Mouse (Mus musculus) v-Abl transformed pro-B cells (cell line): ENCODE results near the gene Mxd3.

ENCODE experiments used
- in situ Hi-C, 2 experiments: fragments of 400-800 bp; cut with MboI; formaldehyde crosslinking; loops; one replicate each; pipeline ENCODE4 v1.15.1; 2025; ENCODE audit not compliant: unreplicated experiment in 2 of 2

The Mxd3 gene

DNA sequence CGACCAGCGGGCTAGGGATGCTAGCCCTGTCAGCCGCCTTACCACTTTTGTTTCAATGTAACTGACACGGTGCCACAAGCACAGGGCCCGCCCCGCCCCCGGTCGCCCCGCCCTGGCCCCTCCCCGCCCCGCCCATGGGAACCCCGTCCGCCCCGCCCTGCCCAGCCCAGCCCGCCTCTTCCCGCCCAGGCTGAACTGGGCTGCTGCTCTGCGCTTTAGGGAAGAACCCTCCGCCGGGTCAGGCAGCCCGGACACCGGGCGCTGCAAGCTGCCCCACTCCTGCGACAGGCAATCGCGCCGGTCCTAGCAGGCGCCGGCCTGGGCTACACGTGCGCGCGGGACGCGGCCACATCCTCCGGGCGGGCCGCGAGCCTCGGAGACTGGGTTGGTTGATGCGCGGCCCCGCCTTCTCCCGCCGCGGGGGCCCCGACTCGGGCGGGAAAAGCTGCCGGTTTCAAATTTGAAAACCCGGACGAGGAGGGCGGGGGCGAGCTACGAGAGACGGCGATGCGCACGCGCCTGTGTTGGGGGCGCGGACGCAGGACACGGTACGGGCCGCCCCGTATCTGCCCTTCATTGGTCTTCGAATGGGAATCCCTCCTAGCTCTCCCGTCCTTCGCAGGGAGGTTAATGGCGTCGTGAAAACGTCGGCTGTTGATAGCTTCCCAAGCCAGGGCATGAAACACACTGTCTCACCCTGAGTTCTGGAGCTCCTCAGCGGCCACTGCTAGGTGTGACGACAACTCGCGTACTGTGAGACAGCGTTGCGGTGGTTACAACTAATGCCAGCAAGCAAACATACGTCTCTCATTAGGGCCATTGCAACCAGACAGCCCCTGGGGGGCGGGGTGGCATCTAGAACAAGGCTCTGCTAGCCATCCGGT is at the start of gene Mxd3:
TSS of gene Mxd3 (minus strand) at position 141 of the 884 bp plus-strand sequence.
- in situ Hi-C loops, result loop anchor here (5.0 to 10.0 kb wide), 4 partner anchors 37 to 185 kb away; partner anchors contain the start of genes Pdlim7 (in 1 of the 2), Rgs14 (in 1 of the 2) and Slc34a1 (in 1 of the 2)

DNA sequence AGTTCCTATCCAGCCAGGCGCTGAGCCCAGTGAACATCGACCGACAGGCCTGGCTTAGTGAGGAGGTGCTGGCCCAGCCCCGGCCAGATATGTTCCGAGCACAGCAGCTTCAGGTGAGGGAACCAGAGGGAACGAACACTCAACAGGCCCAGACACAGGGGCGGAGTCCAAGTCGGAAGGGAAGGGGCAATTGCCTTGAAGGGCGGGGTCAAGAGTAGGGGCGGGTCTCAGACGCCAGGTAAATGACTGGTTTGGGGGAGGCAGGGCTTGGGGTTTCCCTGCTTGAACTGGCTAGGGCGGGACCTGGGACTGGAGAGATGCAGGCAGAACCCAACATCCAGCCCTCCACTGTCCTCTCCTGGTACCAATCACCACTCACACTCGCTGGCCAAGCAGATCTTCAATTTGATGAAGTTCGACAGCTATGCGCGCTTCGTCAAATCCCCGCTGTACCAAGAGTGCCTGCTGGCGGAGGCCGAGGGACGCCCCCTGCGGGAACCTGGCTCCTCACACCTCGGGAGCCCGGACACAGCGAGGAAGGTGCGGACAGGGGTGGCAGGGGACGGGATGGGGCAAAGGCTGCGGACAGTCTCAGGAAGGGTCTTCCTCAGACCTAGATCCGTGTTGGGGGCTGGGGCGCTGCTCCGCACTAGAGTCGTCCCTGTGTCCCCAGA is 49.4 kb upstream of the Mxd3 start:
- in situ Hi-C loops, result no loop called here

DNA sequence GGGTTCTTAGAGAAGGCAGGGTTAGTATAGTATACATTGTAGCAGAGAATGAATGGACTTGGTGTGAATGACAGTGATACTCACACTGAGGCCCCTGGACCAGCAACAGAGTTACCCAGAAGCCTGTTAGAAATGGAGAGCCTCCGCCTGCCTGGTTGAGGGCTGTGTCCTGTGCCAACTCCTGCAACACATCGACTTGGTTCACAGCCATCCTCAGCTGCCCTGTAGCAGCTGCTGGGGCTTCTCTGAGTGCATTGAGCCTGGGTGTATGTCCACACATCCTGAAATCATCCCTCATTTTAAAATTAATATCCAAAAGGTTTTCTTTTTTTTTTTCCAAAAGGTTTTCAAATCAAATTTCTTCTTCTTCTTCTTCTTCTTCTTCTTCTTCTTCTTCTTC is 46.3 kb upstream of the Mxd3 start:
- in situ Hi-C loops, result no loop called here

DNA sequence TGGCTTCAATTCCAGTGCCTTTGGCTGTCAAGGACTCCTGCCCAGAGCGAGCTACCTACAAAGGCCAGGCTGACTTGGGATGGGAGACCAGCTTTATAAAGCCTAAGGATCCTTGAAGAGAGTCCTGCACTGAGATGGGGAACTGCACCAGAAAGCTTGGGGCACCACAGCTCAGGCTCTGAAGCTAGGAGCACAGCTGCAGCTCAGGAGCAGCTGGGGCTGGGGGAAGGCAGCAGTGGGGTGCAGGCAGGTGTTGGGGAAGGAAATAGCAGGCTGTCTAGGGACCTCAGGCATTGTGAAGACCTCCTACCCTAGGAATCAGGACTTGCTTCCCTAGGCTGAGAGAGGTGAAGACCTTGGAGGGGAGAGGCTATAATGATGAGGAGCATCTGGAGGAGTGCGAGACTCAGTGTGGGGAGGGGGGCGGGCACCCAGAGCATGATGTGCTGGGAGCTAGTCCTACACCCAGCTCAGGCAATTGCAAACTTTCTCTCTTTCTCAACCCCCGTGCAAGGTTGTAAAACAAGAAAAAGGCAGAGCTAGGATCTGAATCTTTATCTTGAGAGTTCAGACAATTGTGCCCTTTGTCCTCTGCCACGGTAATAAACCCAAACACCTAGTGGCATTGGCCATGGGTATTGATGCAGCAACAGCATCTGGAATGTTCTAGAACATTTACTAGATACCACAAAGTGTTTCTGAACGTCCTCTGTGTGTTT is 44.7 kb upstream of the Mxd3 start:
- in situ Hi-C loops, result loop anchor here in 1 of 2 experiments (25.0 kb wide), 1 partner anchor 788 kb away; no protein-coding TSS in a partner anchor

DNA sequence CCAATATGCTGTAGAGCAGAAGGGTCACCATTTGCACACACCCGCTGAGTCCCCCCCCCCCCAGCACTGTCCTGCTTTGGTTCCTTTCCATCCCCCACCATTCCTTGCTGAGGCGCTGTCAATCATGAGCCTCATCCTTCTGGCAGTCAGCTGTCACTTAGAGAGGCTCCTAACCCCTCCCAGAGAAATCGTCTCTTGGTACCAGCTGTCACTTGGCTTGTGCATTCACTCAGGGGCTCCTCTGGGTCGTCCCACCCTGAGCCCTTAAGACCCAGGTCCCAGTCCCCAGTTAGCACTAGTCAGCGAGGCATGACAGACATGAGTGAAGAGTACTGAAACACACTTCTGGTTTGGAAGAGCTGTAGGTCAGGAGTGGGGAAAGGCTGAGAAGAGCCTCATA is 42.1 kb upstream of the Mxd3 start:
- in situ Hi-C loops, result loop anchor here in 1 of 2 experiments (25.0 kb wide), 1 partner anchor 791 kb away; no protein-coding TSS in a partner anchor

DNA sequence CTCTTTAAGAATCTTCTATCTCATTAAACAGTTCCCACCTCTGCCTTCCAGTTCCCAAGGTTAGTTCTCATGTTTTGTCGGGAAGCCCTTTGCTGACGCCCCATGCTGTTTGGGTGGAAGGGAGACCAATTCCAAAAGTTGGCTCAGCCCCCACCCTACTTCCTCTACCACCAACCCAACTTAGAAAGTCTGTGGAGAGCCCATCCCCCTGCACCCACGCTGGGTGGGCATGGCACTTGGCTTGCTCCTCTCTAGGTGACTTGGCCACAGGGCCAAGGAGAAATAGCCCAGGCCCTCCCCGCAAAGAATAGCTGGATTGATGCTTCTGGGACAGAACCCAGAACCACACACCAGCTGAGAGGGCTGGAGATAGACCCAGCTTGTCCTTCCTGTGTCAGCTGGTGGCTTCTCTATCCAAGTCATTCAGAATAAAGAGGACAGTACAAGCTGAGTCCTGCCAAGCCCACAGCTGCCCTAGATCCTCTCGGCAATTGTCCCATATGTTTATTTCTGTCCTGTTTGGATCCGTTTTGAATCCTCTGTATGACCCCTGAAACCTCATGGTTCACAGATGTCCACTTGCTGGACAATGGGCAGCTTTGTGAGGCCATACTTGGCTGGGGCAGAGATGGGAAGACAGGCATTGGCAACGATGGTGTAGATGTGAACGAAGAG is 41.5 kb upstream of the Mxd3 start:
- in situ Hi-C loops, result loop anchor here in 1 of 2 experiments (25.0 kb wide), 1 partner anchor 791 kb away; no protein-coding TSS in a partner anchor

DNA sequence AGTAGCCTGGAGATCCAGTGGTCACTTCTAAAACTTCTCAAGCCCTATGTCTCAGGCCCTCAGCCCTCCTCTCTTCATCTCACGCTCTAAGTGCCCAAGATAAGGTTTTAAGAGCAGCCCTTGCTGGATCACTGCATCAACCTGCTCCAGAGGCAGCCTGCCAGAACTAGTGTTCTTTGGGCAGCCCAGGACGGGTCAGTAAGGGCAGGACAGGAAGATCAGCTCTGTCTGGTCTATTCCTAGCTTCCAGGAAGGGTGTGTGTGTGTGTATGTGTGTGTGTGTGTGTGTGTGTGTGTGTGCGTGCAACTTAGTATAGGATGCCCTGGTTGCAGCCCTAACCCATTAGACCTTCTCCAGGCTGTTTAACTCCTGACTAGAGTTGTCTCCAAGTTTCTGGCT is 40.6 kb upstream of the Mxd3 start:
- in situ Hi-C loops, result loop anchor here in 1 of 2 experiments (25.0 kb wide), 1 partner anchor 792 kb away; no protein-coding TSS in a partner anchor

DNA sequence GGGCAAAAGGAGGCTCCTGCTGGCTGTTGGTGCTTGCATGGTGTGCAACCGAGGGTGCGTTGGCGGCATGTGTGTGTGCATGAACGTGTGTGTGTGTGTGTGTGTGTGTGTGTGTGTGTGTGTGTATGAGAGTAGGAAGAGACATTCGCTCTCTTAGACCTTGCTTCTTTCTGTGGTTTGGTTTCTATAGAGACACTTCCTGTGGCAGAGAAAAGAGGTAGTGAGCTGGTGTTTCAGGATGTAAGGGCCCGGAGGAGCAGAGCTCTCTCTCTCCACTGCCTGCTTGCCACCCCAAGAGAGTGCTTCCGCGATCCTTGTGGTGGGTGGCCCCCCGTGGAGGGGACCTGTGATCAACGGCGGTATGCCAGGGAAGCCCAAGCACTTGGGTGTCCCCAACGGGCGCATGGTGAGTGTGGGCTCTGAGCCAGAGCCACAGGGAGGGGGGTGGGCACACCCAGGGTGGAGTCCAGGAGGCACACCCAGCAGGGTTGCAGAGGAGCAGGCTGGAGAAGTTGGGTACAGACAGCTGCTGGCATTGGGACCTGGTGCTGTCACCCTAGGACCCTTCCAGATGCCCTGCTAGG is 40.0 kb upstream of the Mxd3 start, which contains the start of gene Rgs14:
TSS of gene Rgs14 (plus strand) at position 202 of the 584 bp plus-strand sequence.
- in situ Hi-C loops, result loop anchor here (5.0 to 25.0 kb wide), 2 partner anchors 37 to 793 kb away; no protein-coding TSS in a partner anchor

DNA sequence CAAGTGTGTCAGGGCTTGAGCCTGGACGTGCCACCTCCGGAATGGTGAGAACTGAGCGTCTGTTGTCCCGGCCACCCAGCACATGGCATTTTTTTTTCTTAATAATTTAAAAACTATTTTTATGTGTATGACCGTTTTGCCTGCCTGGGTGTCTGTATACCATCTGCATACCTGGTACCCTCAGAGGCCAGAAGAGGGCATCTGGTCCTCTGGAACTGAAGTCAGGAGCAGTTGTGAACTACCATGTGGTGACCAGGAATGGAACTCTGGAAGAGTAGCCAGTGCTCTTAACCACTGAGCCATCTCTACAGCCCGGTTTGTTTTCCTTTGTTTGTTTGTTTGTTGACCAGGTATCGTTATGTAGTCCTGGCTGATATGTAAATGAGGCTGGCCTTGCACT is 38.8 kb upstream of the Mxd3 start:
- in situ Hi-C loops, result loop anchor here (5.0 to 25.0 kb wide), 2 partner anchors 36 to 794 kb away; no protein-coding TSS in a partner anchor

DNA sequence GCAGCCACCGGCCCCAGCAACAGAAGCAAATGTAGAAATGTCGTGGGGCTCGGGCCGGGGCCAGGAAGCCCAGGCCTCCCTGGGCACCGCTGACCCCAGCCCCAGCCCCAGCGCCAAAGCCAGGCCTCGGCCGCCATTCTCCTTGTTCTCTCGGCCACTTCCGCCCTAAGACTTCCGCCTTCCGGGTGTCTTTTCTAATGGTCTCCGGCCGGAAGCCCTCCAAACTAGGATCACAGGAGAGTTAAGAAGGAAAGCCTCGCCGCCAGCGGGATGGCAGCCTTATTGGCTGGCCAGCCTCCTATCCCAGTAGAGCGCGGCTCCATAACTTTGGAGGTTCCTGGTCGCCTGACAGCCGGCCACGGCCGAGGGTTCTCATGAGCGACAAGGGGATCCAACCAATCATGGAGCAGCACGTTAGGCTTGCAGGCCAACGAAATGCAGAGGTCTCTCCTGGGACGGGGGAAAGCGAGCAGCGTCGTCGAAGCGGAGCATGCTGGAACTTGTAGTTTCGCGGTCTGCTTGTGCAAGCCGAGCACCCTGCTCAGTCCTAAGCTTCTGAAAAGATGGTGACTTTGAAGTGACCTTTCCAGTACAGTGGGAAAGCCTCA is 32.9 kb upstream of the Mxd3 start, which contains the start of gene Lman2:
TSS of gene Lman2 (minus strand) at position 331 of the 608 bp plus-strand sequence.
- in situ Hi-C loops, result loop anchor here in 1 of 2 experiments (25.0 kb wide), 1 partner anchor 800 kb away; no protein-coding TSS in a partner anchor

DNA sequence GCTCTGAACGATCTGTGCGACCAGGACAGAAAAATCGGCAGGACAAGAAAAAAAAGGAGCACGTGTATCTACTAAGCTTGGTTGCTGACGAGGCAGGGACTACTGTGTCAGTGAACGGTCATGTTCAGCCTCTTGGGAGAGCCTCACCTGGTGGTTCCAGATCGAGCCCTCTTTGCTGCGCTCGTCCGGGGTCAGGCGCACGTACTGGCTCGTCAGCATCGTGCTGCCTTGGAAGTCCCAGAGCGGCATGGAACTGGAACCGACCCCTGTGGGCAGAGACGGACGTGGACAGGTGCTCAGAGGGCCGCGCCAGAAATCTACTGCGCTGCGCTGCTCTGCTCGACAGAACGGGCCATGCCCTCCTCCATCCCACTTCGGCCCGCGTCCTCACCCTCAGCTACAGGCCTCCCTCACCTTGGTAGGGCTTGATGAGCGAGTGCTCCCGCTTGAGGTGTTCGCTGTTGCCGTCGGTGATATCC is 32.4 kb upstream of the Mxd3 start:
- in situ Hi-C loops, result loop anchor here in 1 of 2 experiments (25.0 kb wide), 1 partner anchor 800 kb away; no protein-coding TSS in a partner anchor

DNA sequence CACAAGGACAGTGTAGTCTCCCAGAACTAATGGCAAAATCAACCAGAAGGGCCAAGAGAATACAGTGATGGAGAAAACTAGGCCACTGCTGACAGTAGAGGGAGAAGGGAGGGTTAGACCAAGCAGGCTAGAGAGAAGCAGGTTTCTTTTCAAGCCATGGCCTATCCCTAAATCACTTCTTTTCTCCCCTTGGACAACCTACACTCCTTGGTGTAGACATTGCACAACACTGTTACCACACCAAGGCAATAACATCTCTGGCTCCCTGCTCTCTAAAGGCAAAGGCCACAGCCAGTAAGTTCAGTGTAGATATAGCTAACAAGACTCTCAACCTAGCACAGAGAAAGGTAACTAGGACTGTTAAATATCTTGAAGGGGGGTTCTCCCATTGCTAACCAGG is 31.5 kb upstream of the Mxd3 start:
- in situ Hi-C loops, result loop anchor here in 1 of 2 experiments (25.0 kb wide), 1 partner anchor 801 kb away; no protein-coding TSS in a partner anchor

DNA sequence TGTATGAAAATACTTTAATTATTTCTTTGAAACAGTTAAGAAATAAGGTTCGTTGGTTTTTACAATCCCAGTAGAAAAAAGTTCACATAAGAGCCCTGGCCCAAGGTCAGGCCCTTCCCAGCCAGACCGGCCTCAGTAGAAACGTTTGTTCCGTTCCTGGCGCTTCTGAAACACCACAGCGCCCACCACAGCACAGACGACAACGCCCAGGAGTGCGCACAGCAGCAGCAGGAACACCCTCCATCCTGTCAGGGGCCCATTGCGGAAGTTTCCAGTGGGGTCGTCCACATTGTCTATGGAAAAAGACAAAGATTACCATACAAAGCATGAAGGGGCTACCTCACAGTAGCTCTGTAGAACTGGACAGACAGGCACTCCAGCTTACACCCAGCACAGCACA is 17.1 kb upstream of the Mxd3 start:
- in situ Hi-C loops, result no loop called here

DNA sequence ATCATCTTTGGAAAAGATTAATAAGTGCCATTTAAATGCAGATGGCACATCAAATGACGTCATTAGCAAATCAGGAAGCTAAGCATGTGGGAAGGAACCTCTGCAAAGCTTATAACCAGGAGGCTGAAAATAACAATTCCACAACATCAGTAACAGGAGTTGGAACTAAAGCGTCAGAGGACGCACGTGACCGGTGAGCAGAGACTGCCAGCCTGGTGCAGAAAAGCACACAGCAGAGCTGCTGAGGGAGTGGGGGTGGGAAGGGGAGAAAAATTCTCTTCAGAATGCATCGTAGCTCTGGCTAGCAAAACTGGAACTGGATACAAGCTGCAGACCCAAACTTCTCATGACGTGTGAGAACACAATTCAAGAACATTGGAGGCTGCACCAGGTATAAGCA is 14.7 kb upstream of the Mxd3 start:
- in situ Hi-C loops, result no loop called here

DNA sequence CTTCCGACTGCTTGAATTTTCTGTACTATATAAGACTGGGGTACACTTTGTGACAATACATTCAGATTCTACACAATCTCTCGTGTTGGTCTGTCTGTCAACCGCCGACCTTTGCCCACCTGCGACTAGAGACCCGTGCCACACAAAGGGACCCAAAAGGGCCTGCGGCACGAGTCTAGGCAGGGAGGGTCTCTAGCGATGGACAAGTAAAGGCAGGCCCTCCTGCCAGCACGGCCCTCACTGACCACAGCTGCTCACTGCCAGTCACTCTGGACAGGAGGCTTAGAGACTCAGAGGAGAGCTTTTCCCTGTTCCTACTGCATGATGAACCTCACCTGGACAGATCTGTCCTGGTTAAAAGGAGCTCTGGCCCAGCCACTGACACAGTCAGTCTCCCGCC is 12.8 kb upstream of the Mxd3 start:
- in situ Hi-C loops, result no loop called here

DNA sequence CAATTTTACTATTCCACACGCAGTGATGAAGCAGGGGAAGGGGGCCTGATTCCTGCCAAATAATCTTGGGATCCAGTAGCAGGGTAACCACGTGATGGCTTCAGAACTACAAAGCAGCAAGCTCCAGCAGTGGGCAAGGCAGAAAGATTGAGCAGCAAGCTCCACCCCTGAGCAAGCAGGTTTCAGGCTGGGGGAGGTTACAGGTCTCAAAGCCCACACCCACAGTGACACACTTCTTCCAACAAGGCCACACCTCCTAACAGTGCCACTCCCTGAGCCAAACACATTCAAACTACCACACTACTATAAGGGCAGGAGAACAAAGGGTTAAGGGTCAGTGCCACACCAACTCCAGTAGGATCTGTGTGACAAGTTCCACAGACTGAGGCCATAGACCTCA is 9.6 kb upstream of the Mxd3 start:
- in situ Hi-C loops, result loop anchor here (10.0 kb wide), 2 partner anchors 56 to 176 kb away; partner anchors contain the start of genes Pdlim7 (in 1 of the 2) and Slc34a1 (in 1 of the 2)

DNA sequence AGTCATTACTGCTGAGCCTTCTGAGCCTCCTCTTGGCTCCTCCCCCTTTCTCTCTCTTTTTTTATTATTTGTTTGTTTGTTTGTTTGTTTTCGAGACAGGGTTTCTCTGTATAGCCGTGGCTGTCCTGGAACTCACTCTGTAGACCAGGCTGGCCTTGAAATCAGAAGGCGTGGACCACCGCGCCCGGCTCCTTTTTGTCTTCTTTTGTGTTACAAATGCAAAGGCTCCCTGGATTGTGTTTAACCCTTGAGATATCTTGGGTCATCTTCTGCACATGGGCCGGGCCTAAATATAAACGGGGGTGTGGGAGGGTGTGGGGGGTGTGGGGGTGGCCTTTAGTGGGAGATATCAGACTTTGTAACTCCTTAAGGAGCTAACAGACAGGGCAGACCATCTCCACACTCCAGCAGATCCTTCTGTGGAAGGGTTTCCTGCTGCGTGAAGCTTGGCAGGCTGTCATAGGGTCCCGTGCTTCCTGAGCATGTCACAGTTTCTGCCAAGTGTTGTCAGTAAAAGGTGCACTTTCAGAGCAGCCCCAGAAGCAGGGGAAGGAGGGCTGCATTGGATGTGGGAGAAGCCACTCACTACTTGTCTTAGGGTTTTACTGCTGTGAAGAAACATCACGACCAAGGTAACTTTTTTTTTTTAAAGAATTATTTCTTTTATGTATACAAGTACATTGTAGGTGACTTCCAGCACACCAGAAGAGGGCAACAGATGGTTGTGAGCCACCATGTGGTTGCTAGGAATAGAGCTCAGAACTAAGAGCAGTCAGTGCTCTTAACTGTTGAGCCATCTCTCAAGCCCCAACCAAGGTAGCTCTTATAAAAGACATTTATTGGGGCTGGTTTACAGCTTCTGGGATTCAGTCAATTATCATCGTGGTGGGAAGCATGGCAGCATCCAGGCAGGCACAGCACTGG is 8.8 kb upstream of the Mxd3 start:
- in situ Hi-C loops, result loop anchor here (10.0 kb wide), 2 partner anchors 56 to 176 kb away; partner anchors contain the start of genes Pdlim7 (in 1 of the 2) and Slc34a1 (in 1 of the 2)
